Mouse (Mus musculus) embryonic facial prominence, embryonic 14.5 days (tissue): ENCODE measurements at regions not wholly inside any gene's neighbourhood (a gene's known extent, or its start where the extent isn't known, plus 50 kb on each side); places are given as distances from the start of the nearest gene placed in this dataset.

Experiments used
- ATAC-seq: fragments of 200-750 bp; cut with Nextera tagmentation; 2 replicates; pipeline ENCODE4 v1.8.0; 2017; ENCODE audit warnings: low read depth, moderate number of reproducible peaks, moderate TSS enrichment
- DNase-seq: peaks from one replicate; pipeline ENCODE4 v3.0.0-alpha.2; 2015; ENCODE audit warnings: low spot score
- H3K27ac ChIP-seq: fragments of 300-500 bp; sonication (generic); replicated peaks from 2 replicates; pipeline ENCODE4 v1.5.1; 2014; ENCODE audit warnings: low read depth, mild to moderate bottlenecking, low read length, moderate library complexity
- H3K27me3 ChIP-seq: fragments of 300-500 bp; sonication (generic); replicated peaks from 2 replicates; pipeline ENCODE4 v1.6.1; 2014; ENCODE audit warnings: low read length; ENCODE audit not compliant: control insufficient read depth, insufficient read depth
- H3K36me3 ChIP-seq: fragments of 300-500 bp; sonication (generic); 2 replicates; pipeline ENCODE4 v1.6.1; 2014; ENCODE audit warnings: low read length, mixed read lengths; ENCODE audit not compliant: control insufficient read depth, insufficient read depth
- H3K4me1 ChIP-seq: fragments of 300-500 bp; sonication (generic); 2 replicates; pipeline ENCODE4 v1.6.1; 2014; ENCODE audit warnings: antibody characterized with exemption, low read length; ENCODE audit not compliant: control insufficient read depth, insufficient read depth
- H3K4me2 ChIP-seq: fragments of 300-500 bp; sonication (generic); 2 replicates; pipeline ENCODE4 v1.6.1; 2014; ENCODE audit warnings: low read depth, mild to moderate bottlenecking, low read length, moderate library complexity, mixed read lengths
- H3K4me3 ChIP-seq: fragments of 300-500 bp; sonication (generic); 2 replicates; pipeline ENCODE4 v1.5.1; 2014; ENCODE audit warnings: low read depth, mild to moderate bottlenecking, low read length
- H3K9ac ChIP-seq: fragments of 300-500 bp; sonication (generic); 2 replicates; pipeline ENCODE4 v1.6.1; 2014; ENCODE audit warnings: low read depth, mild to moderate bottlenecking, low read length, moderate library complexity, mixed read lengths
- H3K9me3 ChIP-seq: fragments of 300-500 bp; sonication (generic); 2 replicates; pipeline ENCODE4 v1.6.1; 2016; ENCODE audit warnings: low read length; ENCODE audit not compliant: control insufficient read depth
- WGBS: fragments of 180-500 bp; shearing (Covaris S2); extraction: QIAGEN DNeasy Blood & Tissue Kit; methylation state at CpG from one replicate; pipeline ENCODE4 v1.1.7; 2014; 5-methylcytosine and 5-hydroxymethylcytosine counted together

- H3K27me3 ChIP-seq: no peaks in the 10 kb centered on the region
- no peaks in the 10 kb centered on the region for H3K36me3 ChIP-seq
- H3K9ac ChIP-seq: no peak overlapping the region
- H3K4me3 ChIP-seq: no peak overlapping the region
- no peak overlapping the region for H3K4me2 ChIP-seq
- 0 out of 2 replicates have a peak, but pooled peaks cover 3% of the 10 kb centered on the region for H3K9me3 ChIP-seq
- DNase-seq: peak; percentile 31
- WGBS: 24% methylated on average over 9 of the region's 9 CpGs
- ATAC-seq: no peak
- no peak overlapping the region for H3K27ac ChIP-seq
- H3K4me1 ChIP-seq: peaks cover 3% of the 10 kb centered on the region; the same call in 1 of the 2 replicates
These were observed 70.6 kb upstream of the Six2 start for GRCm38 (mm10) chr17:85758581-85759098.

GRCm38 (mm10) chr17:85757647-85758046 is 69.6 kb upstream of the Six2 start:
- no peaks in the 10 kb centered on the region for H3K36me3 ChIP-seq
- H3K4me1 ChIP-seq: peaks cover 3% of the 10 kb centered on the region; the same call in 1 of the 2 replicates
- no peak overlapping the region for H3K27ac ChIP-seq
- H3K9ac ChIP-seq: no peak overlapping the region
- ATAC-seq (no peak), DNase-seq (no peak)
- WGBS: 89% methylated on average over 1 of the region's 1 CpGs
- H3K27me3 ChIP-seq: no peaks in the 10 kb centered on the region
- H3K4me2 ChIP-seq: no peak overlapping the region
- H3K9me3 ChIP-seq: 0 out of 2 replicates have a peak, but pooled peaks cover 3% of the 10 kb centered on the region
- no peak overlapping the region for H3K4me3 ChIP-seq

- Histone ChIP-seq H3K9me3 (no peaks in the 10 kb centered on the region), H3K27me3 (no peaks in the 10 kb centered on the region), H3K4me3 (no peak overlapping the region), H3K27ac (no peak overlapping the region), H3K4me2 (no peak overlapping the region), H3K36me3 (no peaks in the 10 kb centered on the region), H3K9ac (no peak overlapping the region), H3K4me1 (peaks cover 3% of the 10 kb centered on the region; the same call in 1 of the 2 replicates)
- no peak for DNase-seq
- no peak for ATAC-seq
- WGBS: 66% methylated on average over 2 of the region's 2 CpGs
These were observed 67.5 kb upstream of the Six2 start for GRCm38 (mm10) chr17:85755557-85755956.

- Histone ChIP-seq H3K27ac (no peak overlapping the region), H3K4me1 (peaks cover 8% of the 10 kb centered on the region), H3K9ac (0 out of 2 replicates have a peak overlapping the region, but pooled peaks have one; percentile 2), H3K27me3 (no peaks in the 10 kb centered on the region), H3K36me3 (no peaks in the 10 kb centered on the region), H3K4me3 (no peak overlapping the region), H3K9me3 (no peaks in the 10 kb centered on the region), H3K4me2 (peak overlapping the region; percentile 32)
- 6% methylated on average over 10 of the region's 10 CpGs for WGBS
- peak; percentile 93 for ATAC-seq
- DNase-seq: peak; percentile 89
These were observed 60.6 kb upstream of the Six2 start for GRCm38 (mm10) chr17:85748649-85749081.

- Histone ChIP-seq H3K4me3 (no peak overlapping the region), H3K4me1 (peaks cover 8% of the 10 kb centered on the region), H3K27ac (no peak overlapping the region), H3K27me3 (no peaks in the 10 kb centered on the region), H3K36me3 (no peaks in the 10 kb centered on the region), H3K9ac (no peak overlapping the region), H3K4me2 (0 out of 2 replicates have a peak overlapping the region, but pooled peaks have one; percentile 32), H3K9me3 (no peaks in the 10 kb centered on the region)
- 41% methylated on average over 16 of the region's 16 CpGs for WGBS
- no peak for ATAC-seq
- no peak for DNase-seq
These were observed 60.0 kb upstream of the Six2 start for GRCm38 (mm10) chr17:85747976-85748648.
